Mouse (Mus musculus): ENCODE results near the gene Tmem165.

The Tmem165 gene

GRCm38 (mm10) chr5:76243929-76244328 is 60.2 kb downstream of the Tmem165 start:
- in situ Hi-C loops (cut with MboI, MseI), result no loop called here

- in situ Hi-C loops (cut with MboI, MseI), result no loop called here
Measured at GRCm38 (mm10) chr5:76244430-76244829, 60.8 kb downstream of the Tmem165 start.

- in situ Hi-C loops (cut with MboI, MseI), result no loop called here
Measured at GRCm38 (mm10) chr5:76245419-76245818, 61.7 kb downstream of the Tmem165 start.

- in situ Hi-C loops (cut with MboI, MseI), result no loop called here
Measured at GRCm38 (mm10) chr5:76246539-76246938, 62.9 kb downstream of the Tmem165 start.

DNA sequence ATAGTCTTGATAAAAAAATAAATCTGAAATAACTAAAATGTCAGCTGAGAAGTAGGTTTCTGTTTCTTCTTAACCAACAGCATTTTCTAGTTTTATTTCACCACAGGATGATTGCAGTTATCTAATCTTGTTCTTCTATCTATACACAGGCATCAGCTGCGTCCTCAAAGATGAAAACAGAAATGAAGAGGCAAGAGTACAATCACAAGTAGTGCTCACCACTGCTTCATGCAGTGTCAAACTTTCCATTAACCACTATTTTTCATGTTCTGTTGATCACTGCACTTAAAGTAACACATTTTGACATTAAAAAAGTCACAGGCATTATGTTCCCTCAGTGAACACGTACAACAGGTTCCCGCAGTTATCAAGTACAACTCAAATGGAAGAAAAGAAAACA is 67.3 kb downstream of the Tmem165 start:
- in situ Hi-C loops (cut with MboI, MseI), result no loop called here
